Mouse (Mus musculus) mesoderm, embryonic 11.5 days (tissue): Measurements from ENCODE around the gene Zc3h18.

ENCODE experiments used
- DNase-seq: peaks from one replicate; pipeline ENCODE4 v3.0.0-alpha.2; 2012; ENCODE audit warnings: low read depth, low spot score

The Zc3h18 gene

DNA sequence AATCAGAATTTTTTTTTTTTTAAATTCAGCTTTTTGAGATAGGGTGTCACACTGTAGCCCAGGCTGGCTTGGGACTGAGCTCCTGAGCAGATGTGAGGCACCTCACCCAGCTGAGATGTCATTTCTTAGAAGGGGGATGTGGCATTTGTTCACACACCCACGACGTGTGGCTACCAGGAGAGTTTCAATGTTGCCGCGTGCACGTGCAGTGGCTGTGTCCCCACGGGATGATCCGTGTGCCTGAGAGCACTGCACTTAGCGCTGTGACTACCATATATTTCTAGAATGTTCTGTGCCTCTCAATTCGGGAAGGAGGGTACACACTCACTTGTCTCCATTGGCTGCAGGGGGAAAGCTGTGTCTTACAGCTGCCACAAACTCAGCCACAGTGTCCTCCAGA, 59.7 kb downstream of the Zc3h18 start:
- no peak for DNase-seq

DNA sequence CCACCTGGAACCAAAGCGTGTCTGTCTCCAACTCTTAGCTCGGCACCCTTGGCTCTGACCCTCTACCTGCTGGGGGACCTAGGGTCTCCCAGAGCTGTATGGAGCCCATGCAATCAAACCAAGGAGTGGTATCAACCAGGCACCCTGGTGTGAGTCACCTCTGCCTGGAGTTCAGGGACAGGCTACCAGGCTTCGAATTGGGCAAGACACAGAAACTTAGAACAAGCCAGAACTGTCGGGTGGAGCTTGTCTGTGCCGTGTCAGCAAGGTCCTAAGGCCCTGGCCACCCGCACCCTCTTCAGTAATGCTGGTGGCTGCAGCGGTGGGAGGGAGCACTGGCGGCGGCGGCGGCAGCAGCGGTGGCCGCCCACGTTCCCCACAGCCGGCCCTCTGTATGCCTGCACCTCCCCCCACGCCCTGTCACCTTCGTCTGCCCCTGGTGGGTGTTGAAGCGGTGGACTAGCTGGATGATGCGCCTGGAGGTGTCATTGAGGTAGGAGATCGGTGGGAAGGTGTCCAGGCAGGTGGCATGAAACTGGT, 60.2 kb downstream of the Zc3h18 start:
- no peak for DNase-seq

DNA sequence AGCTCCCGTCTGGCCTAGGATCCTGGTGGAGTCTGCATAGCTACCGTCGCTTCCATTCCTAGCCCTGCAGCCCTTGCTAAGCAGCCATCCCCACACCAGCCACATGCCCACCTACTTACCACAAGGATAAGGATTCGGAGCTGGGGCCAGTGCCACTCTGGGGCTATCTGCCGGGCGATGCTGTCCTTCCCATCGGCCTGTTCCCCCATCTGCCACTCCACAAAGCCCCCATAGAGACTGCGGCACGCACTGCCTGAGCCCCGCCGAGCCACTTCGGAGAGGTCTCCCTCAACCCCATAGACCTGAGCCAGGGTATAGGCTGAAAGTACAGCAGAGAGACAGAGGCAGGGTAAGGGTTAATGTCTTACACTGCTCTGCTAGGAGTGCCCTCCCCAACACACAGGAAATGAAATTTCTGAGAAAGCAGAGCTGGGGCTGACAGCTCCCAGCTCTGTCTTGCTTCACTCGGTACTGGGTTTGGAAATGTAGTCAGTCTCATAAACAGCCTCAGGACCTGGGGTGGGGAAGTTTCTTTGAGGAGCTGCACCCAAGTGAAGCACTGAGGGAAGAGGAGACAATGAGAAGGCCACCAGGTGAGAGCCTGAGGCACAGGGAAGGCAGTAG, 61.4 kb downstream of the Zc3h18 start:
- no peak for DNase-seq

DNA sequence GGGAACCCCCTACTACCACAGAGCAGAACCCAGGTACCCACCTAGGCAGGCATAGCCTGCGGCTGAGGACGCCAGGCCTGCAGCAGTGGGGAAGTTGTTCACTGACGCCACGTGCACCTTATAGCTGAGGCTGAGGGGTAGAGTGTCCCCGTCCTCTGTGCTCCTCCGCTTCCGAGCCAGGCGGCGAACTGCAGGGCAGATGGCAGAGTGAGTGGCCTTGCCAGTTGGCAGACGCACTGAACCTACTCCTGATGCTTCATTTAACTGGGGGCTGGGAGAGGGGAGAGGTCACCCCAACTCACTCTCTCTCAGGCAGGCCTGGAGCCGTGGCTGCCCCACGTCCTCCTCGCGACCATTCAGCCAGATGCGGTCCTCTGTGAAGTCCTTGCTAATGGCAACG, 62.9 kb downstream of the Zc3h18 start:
- DNase-seq = no peak

DNA sequence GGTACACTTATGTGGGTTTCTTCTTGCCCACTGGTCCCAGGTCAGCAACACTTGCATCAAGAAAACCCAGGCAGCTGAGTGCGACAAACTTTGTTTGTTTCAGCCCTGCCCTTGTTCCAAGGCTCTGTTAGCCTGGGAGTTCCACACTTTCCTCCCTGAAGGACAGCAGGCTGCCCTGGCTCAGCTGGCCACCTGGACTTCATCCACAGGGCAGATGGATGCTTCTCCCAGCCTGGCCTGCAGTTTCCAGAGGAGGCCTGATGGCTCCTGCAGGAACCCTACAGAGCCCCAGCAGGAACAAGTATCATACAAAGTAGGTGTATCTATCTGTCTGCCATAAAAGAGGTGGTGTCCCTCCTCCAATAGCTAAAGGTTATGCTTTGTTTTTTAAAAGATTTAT, 64.9 kb downstream of the Zc3h18 start:
- no peak for DNase-seq

DNA sequence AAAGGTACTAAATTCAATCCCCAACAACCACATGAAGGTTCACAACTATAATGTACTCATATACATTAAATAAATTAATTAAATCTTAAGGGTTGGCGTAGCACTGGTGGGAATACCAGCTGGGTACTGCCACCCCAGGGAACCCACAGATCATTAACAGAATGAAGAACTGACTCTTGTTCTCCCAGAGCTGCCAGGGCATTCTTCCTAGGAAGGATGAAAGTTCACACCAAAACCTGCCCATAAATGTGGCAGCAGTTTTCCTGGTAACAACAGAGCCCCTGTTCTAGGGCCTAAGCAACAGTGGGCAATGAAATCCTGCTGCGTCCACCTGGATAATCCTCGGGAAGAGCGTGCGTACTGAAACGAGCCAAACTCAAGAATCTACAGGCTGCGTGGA, 65.9 kb downstream of the Zc3h18 start:
- no peak for DNase-seq

DNA sequence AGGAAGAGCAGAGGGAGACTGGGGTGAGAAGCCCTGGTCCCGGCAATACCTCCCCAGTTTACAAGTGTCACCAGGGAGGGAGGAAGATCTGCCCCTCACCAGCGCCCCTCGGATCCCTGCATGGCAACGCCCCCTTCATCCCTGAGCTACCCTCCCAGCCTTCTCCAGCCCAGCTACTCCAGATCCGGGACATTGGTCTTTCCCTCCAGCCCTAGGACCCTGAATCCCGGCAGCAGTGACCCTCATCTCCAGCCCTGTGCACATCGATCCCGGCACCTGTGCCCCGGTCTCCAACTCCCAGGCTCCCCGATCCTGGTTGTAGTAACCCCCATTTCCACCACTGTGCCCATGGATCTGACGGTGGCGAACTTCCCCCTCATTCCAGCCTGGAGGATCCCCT, 66.4 kb downstream of the Zc3h18 start:
- DNase-seq = no peak

DNA sequence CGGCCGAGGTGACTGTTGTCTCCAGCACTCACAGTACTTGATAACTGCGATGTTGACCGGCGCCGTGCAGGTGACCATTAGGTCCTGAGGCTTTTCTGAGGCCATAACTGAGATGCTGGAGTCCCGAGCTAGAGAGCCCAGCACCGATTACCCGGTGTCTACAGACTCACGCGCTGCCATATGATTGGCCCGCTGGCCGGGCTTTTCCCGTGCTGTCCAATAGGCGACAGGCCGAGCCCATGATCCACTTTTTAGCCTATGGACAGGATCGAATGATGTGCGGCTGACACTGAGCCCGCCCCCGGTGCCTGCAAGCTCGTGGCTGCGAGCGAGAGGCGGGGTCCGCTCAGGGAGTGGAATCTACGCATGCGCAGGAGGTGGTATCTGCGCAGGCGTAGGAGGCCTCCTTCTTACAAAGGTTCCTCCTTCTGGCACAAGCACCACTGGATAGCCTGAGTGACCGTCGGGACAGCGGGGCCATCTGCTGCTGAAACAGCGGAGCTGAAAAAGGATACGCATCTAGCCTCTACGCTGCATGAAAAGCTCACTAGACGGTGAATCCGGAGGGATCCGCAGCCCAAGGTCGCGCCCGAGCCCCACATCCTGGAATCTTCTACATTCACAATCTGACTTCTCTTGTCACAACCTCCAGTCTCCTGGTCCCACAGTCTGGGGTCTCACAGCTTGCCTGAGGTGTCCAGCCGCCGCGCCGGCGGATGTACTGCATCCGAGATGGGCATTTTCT, 67.0 kb downstream of the Zc3h18 start, which contains the start of gene Mvd:
Gene Mvd (minus strand): TSS at position 161 of the 745 bp plus-strand sequence.
- DNase-seq = peak; percentile 100

DNA sequence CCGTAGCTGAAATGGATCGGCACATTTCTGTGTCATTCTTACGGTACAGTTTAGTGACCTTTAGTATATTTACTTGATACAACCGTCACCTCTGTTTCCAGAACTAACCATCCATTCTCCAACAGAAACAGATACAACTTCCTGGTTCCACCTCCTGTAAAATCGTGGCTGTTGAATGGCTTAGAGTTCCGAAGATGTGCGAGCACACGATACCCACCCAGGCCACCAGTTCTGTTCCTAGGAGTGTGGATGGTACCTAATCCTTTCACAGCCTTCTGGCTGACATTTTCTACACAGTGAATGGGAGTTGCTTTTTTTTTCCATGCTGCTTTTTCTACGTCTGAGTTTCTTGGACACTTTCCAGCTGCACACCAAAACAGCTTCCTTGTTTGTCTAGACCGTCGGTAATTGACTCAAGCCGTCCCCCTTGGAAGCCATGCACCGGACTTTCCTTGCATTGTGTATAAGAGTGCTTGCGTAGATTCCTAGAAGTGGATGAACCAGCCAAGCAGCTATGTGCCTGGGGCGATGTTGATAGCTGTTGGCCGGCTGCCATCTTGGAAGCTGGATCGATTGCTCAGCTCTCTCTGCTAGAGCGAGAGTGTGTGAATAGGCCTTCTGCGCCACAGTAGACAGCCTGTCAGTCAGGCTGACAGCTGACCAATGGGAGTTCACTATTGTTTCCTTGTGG, 67.8 kb downstream of the Zc3h18 start:
- DNase-seq = peak; percentile 60

DNA sequence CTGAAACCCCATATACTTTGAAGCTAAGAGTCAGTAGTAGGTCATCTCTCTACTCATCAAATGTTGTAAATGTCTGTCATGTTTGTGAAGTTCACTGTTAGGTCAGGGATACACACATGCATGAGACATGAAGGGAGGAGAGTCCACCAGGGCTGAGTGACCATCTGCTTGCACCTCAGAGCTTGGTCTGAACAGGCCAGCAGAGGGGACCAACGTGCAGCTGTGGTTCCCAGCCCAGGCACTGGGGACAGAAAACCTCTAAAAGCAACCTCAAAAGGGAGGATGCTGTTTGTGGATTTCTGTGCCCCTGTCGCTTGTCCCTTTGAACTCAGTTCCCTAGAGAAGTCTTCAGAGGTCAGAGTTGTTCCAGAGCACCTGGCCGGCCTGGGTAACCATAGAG, 68.8 kb downstream of the Zc3h18 start:
- DNase-seq = no peak

DNA sequence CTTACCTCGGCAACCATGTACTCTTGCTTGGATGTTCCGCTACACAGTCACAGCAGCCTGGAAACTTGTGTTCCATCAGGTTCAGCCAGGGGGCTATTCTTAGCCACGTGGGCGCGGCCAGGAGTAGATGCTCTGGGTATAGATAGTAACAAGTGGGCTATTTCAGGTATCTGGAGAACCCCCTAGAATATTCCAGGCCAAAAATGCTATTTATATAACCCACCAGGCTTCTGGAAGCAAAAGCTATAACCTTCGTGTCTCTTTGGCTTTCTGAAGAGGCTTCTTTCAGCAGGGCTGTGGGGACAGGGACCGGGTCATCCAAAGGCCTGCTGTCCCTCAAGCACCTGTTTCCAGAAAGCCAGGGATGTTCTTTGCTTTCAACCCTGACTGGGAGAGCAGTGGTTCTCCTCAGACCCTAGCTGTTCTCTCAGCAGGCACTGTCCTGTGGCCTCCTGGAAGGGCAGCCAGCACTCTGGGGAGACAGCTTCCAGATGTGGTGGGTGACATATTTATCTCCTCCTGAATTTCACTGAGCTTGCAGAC, 74.8 kb downstream of the Zc3h18 start:
- DNase-seq = no peak

DNA sequence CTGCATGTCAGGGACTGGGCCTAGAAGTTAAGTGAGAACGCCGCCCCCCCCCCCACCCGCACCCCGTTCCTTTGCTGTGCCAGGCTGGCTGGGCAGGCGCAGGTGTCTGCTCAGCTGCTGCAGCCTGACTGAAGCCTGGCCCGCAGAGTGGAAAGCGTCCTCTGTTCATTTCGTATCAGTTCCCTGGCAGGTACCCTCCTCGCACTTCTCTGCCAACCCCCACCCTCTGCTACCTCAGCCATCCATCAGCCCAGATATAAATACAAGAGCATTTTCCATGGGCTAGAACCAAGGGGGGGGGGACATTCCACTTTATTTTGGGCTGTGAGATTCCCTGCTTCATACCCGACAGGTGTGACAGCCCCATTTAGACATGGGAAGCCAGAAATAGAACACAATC, 75.7 kb downstream of the Zc3h18 start:
- DNase-seq = no peak

DNA sequence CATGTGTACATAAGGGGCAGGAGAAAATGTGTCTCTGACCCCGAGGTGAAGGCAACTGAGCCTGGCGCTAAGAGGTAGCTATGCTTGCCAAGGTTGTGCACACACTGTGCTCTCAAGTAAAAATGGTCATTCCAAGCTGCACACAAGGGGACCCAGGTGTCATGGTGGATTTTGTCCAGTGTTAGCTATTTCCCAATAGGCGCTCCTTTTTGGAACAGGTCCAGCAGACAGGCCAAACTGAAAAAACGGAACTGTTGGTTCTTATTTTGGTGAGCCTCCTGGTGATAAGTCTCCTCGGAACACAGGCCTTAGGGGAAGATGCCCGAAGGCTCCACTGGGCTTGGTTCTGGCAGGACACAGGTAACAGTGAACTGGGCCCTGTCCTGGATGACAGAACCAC, 78.0 kb downstream of the Zc3h18 start:
- DNase-seq = no peak

DNA sequence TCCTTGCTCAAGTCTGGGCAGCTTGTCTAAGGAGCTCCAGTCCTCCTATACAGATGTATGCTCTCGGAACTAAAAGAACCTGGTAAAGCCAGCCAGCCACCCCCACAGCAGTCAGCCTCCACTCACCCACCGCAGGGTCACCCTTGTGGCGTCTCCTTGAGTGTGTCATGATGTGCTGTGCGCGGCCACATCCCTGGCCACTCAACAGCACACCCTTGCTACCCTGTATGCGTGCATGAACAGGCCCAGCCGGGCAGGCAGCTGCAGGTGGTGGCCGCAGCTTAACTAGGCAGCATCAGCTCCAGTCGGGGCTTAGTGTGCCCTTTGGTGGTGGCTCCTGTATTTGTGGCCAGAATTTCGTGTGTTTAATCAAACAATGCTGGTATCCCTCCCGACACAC, 80.8 kb downstream of the Zc3h18 start:
- no peak for DNase-seq

DNA sequence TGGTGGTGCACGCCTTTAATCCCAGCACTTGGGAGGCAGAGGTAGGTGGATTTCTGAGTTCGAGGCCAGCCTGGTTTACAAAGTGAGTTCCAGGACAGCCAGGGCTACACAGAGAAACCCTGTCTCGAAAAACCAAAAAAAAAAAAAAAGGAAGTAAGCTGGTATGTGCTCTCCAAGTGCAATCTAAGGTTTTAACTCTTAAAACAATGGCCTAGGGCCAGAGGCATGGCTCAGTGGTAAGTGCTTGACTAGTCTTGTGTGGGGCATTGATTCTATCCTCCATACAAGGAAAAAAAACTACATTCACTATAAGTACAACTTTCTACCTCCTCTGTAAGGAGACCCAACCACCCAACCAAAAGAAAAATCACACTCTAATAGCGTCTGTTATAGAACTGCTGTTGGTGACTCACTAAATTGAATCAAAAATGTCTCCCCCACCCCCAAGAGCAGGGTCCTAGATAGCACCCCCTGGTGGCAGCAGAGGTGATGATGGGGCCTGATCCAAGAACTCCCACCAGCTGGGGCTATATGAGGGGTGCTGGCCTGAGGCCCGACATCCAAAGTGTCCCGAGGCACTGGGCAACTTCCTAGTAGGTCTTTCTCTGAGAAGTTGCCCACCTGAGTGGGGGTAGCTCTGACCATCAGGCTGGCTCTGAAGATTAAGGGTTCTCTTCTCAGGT, 83.0 kb downstream of the Zc3h18 start:
- no peak for DNase-seq

DNA sequence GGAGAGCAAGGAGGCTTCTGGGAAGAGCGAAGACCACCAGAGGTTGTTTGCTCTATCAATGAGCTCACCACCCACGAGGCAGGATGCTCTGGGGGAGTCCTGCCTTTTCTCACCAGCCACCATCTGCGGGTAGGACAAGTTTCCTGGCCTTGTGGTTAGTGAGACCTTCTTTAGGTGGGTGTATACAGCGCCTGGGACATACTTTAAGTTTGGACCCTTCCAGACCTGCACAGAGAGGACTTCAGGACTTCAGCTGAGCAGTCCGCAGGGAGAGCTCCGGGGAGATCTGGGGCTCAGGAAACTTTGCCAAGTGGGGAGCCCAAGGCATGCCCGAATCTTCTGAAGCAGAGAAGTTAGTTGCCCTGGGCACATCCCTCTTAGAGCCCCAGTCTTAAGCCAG, 83.6 kb downstream of the Zc3h18 start:
- no peak for DNase-seq

DNA sequence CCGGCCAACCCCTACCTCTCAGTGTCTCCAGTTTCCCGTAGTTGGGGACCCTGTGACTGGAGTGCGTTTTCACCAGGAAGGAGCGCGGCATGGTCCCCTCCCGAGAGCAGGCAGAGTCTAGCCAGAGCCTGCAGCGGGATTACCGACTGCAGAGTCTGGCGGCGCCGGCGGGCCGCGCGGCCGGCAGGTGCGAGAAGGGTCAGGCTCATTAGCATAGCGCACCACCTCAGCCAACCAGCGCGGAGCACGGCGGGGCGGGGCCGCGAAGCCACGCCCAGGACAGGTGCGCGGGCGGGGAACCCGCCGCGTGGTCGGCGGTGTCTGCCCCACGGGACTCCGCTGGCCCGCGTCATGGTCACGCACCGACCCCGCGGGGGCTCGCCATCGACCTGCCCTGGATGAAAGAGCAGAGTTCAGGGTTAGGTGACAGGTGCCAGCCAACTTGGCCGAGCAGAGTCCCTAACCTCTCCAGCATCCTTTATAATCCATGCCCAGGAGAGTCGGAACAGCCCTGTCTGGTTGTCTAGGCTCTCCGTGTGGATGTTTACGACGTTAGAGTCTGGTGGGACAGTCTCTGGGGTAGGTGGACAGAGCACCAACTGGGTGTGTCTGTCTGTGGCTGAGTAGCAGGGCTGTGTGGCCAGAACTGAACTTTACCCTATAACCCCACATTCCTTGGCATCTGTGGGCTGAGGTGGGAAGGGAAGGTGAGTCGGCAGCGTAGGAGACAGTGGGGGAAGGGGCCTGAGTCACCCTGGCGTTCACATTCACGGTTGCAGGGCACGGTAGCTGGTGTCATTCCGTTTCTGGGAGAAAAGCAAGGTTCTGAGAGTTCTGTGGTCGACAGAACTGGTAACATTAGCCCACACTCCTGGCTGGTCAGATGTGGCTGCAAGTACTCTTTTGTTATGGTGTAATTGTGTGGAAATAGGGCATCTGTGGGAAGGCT, 84.4 kb downstream of the Zc3h18 start, which contains the start of gene Snai3:
Gene Snai3 (minus strand): TSS at position 210 of the 949 bp plus-strand sequence.
- peak; percentile 54 for DNase-seq

DNA sequence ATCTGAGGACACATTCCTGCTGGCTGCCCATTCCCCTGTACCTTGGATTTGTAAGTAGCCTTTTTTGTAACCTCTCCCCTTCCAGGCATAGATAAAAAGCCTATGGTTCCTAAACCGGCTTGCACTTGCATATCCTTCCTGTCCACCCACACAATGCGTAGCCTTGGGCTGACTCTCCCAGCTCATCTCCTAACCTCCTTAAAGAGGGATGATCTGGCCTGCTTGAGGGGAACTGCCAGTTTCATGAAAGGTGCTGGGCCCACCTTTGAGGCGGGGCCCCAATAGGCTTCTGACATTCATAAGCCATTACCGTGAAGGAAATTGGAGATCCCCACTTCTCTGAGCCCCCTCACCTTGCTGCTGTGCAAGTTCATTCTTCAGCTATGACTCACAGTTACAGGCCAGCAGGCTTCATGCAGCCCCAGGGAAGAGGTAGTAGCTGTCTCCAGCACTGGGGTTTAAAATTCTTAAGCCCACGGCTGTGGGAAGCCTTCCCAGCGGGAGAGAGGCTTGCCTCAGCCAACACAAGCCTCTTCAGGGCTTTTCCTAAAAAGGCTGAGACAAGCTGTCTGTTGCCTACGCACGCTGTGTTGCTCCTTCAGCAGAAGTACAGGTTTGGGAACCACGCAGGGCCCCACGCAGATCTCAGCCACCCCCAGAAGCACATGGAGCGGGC, 85.2 kb downstream of the Zc3h18 start:
- DNase-seq = no peak

DNA sequence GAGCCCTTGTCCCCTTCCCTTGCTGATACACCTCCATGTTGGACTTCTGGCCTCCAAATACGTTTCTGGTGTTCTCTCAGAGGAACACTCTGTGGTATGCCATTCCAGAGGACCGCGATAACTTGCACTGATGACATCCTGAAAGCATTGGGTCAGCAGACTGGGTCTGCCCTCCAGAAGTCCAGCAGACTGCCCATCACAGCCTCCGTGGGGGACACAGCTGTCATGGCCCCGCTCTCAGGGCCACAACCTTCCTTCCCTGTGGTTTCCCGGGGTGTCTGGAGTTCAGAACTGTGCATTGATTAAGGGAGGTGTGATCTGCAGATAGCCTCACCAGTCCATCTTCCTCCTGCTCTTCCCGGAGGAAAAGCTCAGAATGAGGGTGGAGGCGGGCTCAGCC, 86.1 kb downstream of the Zc3h18 start:
- no peak for DNase-seq
